Mouse (Mus musculus) heart, adult 2 months (tissue): Measurements from ENCODE around the gene Opn4.

ENCODE experiments used
- CTCF ChIP-seq: fragments of 200-600 bp; IDR thresholded peaks from 2 replicates; pipeline ENCODE4 v1.8.1; 2022; ENCODE audit warnings: antibody characterized with exemption, mild to moderate bottlenecking, moderate library complexity
- EP300 ChIP-seq: fragments of 200-500 bp; IDR thresholded peaks from 2 replicates; pipeline ENCODE4 v1.6.1; 2011; ENCODE audit warnings: low read depth, low read length, control low read depth; ENCODE audit not compliant: insufficient read depth
- POLR2A ChIP-seq: fragments of 200-500 bp; IDR thresholded peaks from 2 replicates; pipeline ENCODE4 v1.6.1; 2011; ENCODE audit warnings: mild to moderate bottlenecking, low read depth, low read length, control low read depth; ENCODE audit not compliant: insufficient read depth

- TF ChIP-seq CTCF (no peak), POLR2A (no peak), EP300 (no peak)
These were observed 47.7 kb downstream of the Opn4 start for GRCm38 (mm10) chr14:34552226-34552625.
